Mouse (Mus musculus): Measurements from ENCODE around the gene Fam25c. TPM values are rescaled to one million over a fixed set of nuclear protein-coding genes. Genes with fewer than 3 reads are reported as not detected.

Gene Fam25c
- polyA plus RNA-seq, 1 experiment = not detected

DNA sequence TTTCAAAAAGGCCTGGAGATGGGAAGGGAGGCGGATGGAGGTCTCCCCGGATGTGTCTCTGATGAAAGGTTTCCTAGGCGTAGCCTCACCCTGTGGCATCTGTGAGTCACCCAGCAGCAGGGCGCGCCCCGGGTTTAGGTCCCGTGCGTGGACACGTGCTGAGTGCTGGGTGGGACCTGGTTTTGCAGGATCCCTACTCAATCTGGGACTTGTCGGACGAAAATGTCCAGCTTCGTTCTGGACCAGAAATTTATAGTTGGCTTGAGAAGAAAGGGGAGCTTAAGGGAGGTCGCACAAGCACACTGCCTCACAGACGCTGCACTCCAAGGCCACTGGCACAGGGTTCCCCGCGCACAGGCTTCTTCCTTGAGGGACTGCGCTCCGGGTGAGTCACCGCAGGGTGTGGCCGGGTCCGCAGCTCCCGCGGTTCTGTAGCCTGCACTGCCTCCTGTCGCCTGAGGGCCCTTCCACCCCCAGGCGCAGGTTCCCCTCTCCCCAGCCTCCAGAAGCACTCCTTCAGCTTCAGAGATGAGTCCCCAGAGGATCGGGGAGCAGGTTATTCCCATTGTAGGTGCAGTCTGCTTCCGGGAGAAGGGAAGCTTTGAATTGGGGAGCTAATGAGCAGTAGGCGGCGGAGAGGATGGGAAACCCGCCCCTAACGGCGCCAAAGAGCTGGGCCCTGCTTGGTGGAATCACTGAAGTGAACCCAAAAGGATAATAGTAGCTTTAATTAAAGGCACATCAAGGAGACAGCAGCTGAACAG is 8.4 kb upstream of the Fam25c start:
- peak overlapping the region; percentile 10 for H3K4me3 ChIP-seq (ENCODE audit: control insufficient read depth, low read depth, low read length)
- no peaks in the 10 kb centered on the region for H3K27me3 ChIP-seq (ENCODE audit: control insufficient read depth, insufficient read depth, low read length)
- H3K36me3 ChIP-seq (ENCODE audit: control insufficient read depth, insufficient read depth, low read length) = no peaks in the 10 kb centered on the region
- H3K27ac ChIP-seq (ENCODE audit: control insufficient read depth, insufficient read depth, low read depth, low read length) = no peak overlapping the region
- no peak for TF ChIP-seq POLR2A (IDR thresholded peaks at IDR 0.05; ENCODE audit: control insufficient read depth, low read depth, low read length)
- no peak for TF ChIP-seq CTCF (IDR thresholded peaks at IDR 0.05; ENCODE audit: control insufficient read depth, insufficient read depth, insufficient replicate concordance, low read depth, low read length)
- H3K4me1 ChIP-seq (ENCODE audit: control insufficient read depth, insufficient read depth, low read length) = peaks cover 2% of the 10 kb centered on the region; the same call in 1 of the 2 replicates

DNA sequence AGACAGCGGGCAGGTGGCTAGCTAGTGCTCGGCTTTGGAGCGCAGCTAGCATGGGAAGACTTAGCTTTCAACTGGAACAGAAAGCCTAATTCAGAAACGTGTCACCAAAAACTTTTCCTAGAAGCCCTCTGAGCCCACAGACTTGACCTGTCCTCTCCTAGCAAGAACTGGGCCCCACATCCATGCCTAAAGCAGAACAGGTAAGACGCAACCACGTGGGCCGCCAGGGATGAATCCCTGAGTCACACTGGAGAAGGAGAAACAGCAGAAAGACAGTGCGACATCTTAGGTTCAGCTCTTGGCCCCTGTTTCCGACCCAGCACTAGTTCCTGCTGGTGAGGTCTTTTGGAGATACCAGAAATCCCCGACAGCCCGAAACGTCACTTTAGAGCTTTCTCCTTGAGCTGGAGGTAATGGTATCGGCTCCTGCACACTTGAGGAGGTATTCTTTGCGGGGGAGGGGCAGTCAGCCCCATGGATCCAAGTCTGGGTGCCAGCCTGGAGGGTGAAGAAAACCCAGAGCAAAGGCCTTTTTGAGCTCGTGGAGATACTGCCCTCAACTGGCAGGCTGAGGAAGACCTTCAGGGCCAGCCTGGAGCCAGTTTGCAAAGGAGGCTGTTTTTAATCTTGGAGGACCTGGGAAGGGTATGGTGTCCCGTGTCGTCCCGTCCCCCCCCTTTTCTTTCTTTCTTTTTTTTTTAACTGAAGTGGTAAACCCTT is 7.7 kb upstream of the Fam25c start:
- Histone ChIP-seq H3K36me3 (ENCODE audit: control insufficient read depth, insufficient read depth, low read length) (no peaks in the 10 kb centered on the region), H3K4me3 (ENCODE audit: control insufficient read depth, low read depth, low read length) (no peak overlapping the region; the same call in none of the 2 replicates), H3K27ac (ENCODE audit: control insufficient read depth, insufficient read depth, low read depth, low read length) (no peak overlapping the region), H3K4me1 (ENCODE audit: control insufficient read depth, insufficient read depth, low read length) (peaks cover 2% of the 10 kb centered on the region; the same call in 1 of the 2 replicates), H3K27me3 (ENCODE audit: control insufficient read depth, insufficient read depth, low read length) (no peaks in the 10 kb centered on the region)
- TF ChIP-seq CTCF (IDR thresholded peaks at IDR 0.05; ENCODE audit: control insufficient read depth, insufficient read depth, insufficient replicate concordance, low read depth, low read length) = peak; percentile 53; the same call in 1 of the 2 replicates
- no peak for TF ChIP-seq POLR2A (IDR thresholded peaks at IDR 0.05; ENCODE audit: control insufficient read depth, low read depth, low read length)

DNA sequence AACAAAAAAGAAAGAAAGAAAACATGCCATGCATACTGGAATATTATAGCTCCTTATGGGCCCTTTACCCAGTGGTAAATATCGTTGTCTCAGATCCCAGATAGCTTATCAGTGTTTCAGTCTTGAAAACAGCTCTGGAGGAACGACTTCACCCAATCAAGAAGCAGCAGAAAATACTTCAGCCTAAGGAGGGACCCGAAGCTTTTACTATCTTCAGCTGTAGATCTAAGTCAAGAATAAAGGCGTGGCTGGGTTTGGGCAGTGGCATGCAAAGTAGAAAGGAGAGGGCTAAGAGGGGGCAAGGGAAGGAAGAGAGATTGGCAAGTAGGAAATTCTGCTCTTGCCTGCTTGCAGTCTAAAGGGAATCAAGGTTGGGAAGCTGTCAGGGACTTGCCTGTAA is 6.9 kb upstream of the Fam25c start:
- Histone ChIP-seq H3K4me3 (ENCODE audit: control insufficient read depth, low read depth, low read length) (no peak overlapping the region), H3K36me3 (ENCODE audit: control insufficient read depth, insufficient read depth, low read length) (no peaks in the 10 kb centered on the region), H3K4me1 (ENCODE audit: control insufficient read depth, insufficient read depth, low read length) (peaks cover 2% of the 10 kb centered on the region; the same call in 1 of the 2 replicates), H3K27me3 (ENCODE audit: control insufficient read depth, insufficient read depth, low read length) (no peaks in the 10 kb centered on the region), H3K27ac (ENCODE audit: control insufficient read depth, insufficient read depth, low read depth, low read length) (no peak overlapping the region)
- TF ChIP-seq CTCF (IDR thresholded peaks at IDR 0.05; ENCODE audit: control insufficient read depth, insufficient read depth, insufficient replicate concordance, low read depth, low read length) (no peak), POLR2A (IDR thresholded peaks at IDR 0.05; ENCODE audit: control insufficient read depth, low read depth, low read length) (no peak)

DNA sequence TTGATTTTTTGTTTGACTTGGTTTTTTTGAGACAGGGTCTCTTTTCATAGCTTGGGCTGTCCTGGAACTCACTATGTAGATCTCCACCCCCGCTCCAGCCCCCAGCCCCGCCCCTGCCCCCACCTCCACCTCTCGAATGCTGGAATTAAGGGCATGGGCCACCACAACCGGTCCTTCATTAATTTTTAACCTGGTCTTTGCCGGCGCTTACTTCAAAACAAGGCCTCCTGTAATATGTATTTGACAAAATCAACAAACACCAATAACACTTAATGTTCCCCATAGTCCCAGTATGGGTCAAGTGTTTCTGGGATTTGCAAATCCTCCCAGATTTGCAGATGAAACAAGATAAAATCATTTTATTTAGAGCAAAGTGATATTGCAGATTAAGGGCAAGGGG is 5.0 kb upstream of the Fam25c start:
- no peak overlapping the region for H3K27ac ChIP-seq (ENCODE audit: control insufficient read depth, insufficient read depth, low read depth, low read length)
- no peaks in the 10 kb centered on the region for H3K27me3 ChIP-seq (ENCODE audit: control insufficient read depth, insufficient read depth, low read length)
- H3K36me3 ChIP-seq (ENCODE audit: control insufficient read depth, insufficient read depth, low read length) = no peaks in the 10 kb centered on the region
- H3K4me1 ChIP-seq (ENCODE audit: control insufficient read depth, insufficient read depth, low read length) = peaks cover 2% of the 10 kb centered on the region; the same call in 1 of the 2 replicates
- TF ChIP-seq POLR2A (IDR thresholded peaks at IDR 0.05; ENCODE audit: control insufficient read depth, low read depth, low read length) = no peak
- no peak for TF ChIP-seq CTCF (IDR thresholded peaks at IDR 0.05; ENCODE audit: control insufficient read depth, insufficient read depth, insufficient replicate concordance, low read depth, low read length)
- no peak overlapping the region for H3K4me3 ChIP-seq (ENCODE audit: control insufficient read depth, low read depth, low read length)

DNA sequence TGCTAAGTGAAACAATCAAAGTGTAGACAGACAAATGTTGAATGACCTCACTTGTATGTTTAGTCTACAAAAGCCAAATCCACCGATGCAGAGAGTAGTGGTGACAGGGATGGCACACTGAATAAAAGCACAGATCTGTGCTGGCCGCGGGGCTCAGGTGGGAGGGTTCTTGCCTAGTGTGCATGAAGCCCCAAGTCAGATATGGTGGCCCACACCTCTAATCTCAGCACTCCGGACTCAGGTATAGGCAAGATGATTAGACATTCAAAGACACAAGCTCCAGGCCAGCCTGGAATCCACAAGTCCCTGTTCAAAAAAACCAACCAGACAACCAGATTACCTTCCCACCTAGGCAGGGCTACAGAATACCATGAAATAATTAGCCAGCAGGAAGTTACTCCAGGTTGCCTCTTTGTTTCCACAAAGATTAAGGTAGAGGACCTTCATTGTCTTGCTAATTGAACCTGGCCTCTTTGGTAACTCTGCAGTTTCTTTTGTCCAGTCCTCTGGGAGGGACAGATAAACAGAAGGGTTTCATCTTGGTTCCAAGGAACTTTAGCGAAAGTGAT is 4.5 kb upstream of the Fam25c start:
- no peak overlapping the region for H3K27ac ChIP-seq (ENCODE audit: control insufficient read depth, insufficient read depth, low read depth, low read length)
- no peaks in the 10 kb centered on the region for H3K36me3 ChIP-seq (ENCODE audit: control insufficient read depth, insufficient read depth, low read length)
- peaks cover 2% of the 10 kb centered on the region; the same call in 1 of the 2 replicates for H3K4me1 ChIP-seq (ENCODE audit: control insufficient read depth, insufficient read depth, low read length)
- no peak overlapping the region for H3K4me3 ChIP-seq (ENCODE audit: control insufficient read depth, low read depth, low read length)
- no peaks in the 10 kb centered on the region for H3K27me3 ChIP-seq (ENCODE audit: control insufficient read depth, insufficient read depth, low read length)
- TF ChIP-seq CTCF (IDR thresholded peaks at IDR 0.05; ENCODE audit: control insufficient read depth, insufficient read depth, insufficient replicate concordance, low read depth, low read length) (no peak), POLR2A (IDR thresholded peaks at IDR 0.05; ENCODE audit: control insufficient read depth, low read depth, low read length) (no peak)

DNA sequence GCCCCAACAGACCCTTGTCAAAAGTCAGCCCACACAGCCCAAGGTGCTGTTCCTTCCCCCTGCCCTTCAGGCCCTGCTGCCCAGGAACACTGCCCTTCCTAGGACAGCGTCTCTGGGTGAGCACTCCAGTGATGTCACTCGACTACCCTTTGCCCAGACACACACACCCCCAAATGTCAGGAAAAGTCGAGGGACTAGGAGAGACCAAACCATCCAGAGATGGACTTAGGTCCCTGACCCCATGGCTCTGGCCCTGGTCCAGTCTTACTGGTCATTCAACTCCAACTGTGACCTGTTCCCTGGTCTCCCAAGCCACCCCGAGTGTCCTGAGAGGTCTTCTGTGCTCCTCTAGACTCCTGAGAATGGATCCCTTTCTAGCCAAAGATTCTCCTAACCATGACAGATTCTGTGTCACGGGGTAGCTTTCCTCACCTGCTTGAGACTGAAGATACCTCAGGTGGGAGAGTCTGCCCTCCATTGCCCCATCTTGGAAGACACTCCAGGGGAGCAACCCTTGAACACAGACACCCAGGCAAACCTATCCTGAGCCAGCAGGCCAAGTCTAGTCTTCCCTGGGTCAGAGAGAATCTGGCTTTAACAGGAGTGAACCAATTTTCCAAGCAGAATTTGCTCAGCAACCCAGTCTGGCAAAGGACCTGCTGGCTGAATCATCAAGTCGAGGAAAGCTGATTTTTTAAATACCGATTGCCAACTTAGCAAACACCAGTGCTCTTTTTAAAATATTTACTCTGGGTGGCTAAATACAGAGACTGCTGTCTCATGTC is 2.6 kb upstream of the Fam25c start:
- Histone ChIP-seq H3K27ac (ENCODE audit: control insufficient read depth, insufficient read depth, low read depth, low read length) (no peak overlapping the region), H3K4me1 (ENCODE audit: control insufficient read depth, insufficient read depth, low read length) (no peaks in the 10 kb centered on the region), H3K36me3 (ENCODE audit: control insufficient read depth, insufficient read depth, low read length) (no peaks in the 10 kb centered on the region)

More for the DNA sequence above, 2.6 kb upstream of the Fam25c start:
- Histone ChIP-seq H3K4me3 (ENCODE audit: control insufficient read depth, low read depth, low read length) (no peak overlapping the region), H3K27me3 (ENCODE audit: control insufficient read depth, insufficient read depth, low read length) (no peaks in the 10 kb centered on the region)
- TF ChIP-seq POLR2A (IDR thresholded peaks at IDR 0.05; ENCODE audit: control insufficient read depth, low read depth, low read length) (no peak), CTCF (IDR thresholded peaks at IDR 0.05; ENCODE audit: control insufficient read depth, insufficient read depth, insufficient replicate concordance, low read depth, low read length) (no peak)

Data from testis, adult 2 months (tissue).